Mouse (Mus musculus): ENCODE measurements at regions not wholly inside any gene's neighbourhood (a gene's known extent, or its start where the extent isn't known, plus 50 kb on each side); places are given as distances from the start of the nearest gene placed in this dataset.
"Not testable (repeated sequence)": the region's sequence is repeated elsewhere in the genome, so short reads cannot be mapped to it uniquely, and the experiment has no call there.

GRCm38 (mm10) chr3:81742124-81742523 is 190.3 kb upstream of the Ctso start:
- no peak for DNase-seq

- no peak for DNase-seq
Observed at GRCm38 (mm10) chr3:81750164-81750563, 182.2 kb upstream of the Ctso start.

- DNase-seq, result no peak
Observed at GRCm38 (mm10) chr3:81752955-81753354, 179.4 kb upstream of the Ctso start.

GRCm38 (mm10) chr3:81760383-81760782 is 172.0 kb upstream of the Ctso start:
- DNase-seq, result no peak

GRCm38 (mm10) chr3:81760914-81761313 is 171.5 kb upstream of the Ctso start:
- no peak for DNase-seq

- no peak for DNase-seq
Observed at GRCm38 (mm10) chr3:81771812-81772211, 160.6 kb upstream of the Ctso start.

GRCm38 (mm10) chr3:81773012-81773411 is 159.4 kb upstream of the Ctso start:
- DNase-seq, result no peak

- no peak for DNase-seq
Observed at GRCm38 (mm10) chr3:81782081-81782480, 150.3 kb upstream of the Ctso start.

GRCm38 (mm10) chr3:81782921-81783541 is 149.4 kb upstream of the Ctso start:
- DNase-seq, result peak in 1 of 2 experiments; percentile 8

GRCm38 (mm10) chr3:81788915-81789314 is 143.5 kb upstream of the Ctso start:
- DNase-seq, result no peak

- no peak for DNase-seq
Observed at GRCm38 (mm10) chr3:81789664-81790063, 142.7 kb upstream of the Ctso start.

- no peak for DNase-seq
Observed at GRCm38 (mm10) chr3:81802096-81802495, 130.3 kb upstream of the Ctso start.

- no peak for DNase-seq
Observed at GRCm38 (mm10) chr3:81805745-81806144, 126.7 kb upstream of the Ctso start.

- no peak for DNase-seq
Observed at GRCm38 (mm10) chr3:81809604-81810003, 122.8 kb upstream of the Ctso start.

GRCm38 (mm10) chr3:81820304-81820703 is 112.1 kb upstream of the Ctso start:
- no peak for DNase-seq

- no peak for DNase-seq
Observed at GRCm38 (mm10) chr3:81829525-81829924, 102.9 kb upstream of the Ctso start.

- no peak for DNase-seq
Observed at GRCm38 (mm10) chr3:81829966-81830599, 102.3 kb upstream of the Ctso start.

- DNase-seq, result no peak
Observed at GRCm38 (mm10) chr3:81835380-81836157, 96.8 kb upstream of the Ctso start.

GRCm38 (mm10) chr3:81836478-81836877 is 95.9 kb upstream of the Ctso start:
- DNase-seq, result no peak

- not testable (repeated sequence) for DNase-seq
Observed at GRCm38 (mm10) chr3:81838121-81838520, 94.3 kb upstream of the Ctso start.

- DNase-seq, result no peak
Observed at GRCm38 (mm10) chr3:81864487-81864886, 67.9 kb upstream of the Ctso start.

Data from kidney, postnatal 25 days (tissue).